ENCODE assay signal across 8 mouse cellular contexts in genomic region chr11:53635590-53636182, GRCm38 (mm10). TPM values are rescaled to one million over a fixed set of nuclear protein-coding genes. Genes with fewer than 3 reads are reported as not detected.
DNase-seq lines count a peak whose midpoint lies in the region; ATAC-seq and TF ChIP-seq lines count a peak whose summit lies in the region.

No protein-coding gene starts in this region.

- no peak for TF ChIP-seq CTCF in liver, embryonic 14.5 days (IDR thresholded peaks at IDR 0.05; ENCODE audit: low read depth)

- H3K4me1 ChIP-seq in erythroblast, embryonic 14.5 days (ENCODE audit: control insufficient read depth), result peaks cover 20% of the 10 kb centered on the region
- peaks cover 6% of the 10 kb centered on the region; the same call in 1 of the 2 replicates for H3K4me1 ChIP-seq in neural tube, embryonic 11.5 days (ENCODE audit: control insufficient read depth, insufficient read depth, low read length)
- H3K4me1 ChIP-seq in liver, embryonic 14.5 days (replicated peaks; ENCODE audit: control insufficient read depth in 2 of 2, insufficient read depth in 2 of 2, low read length in 1 of 2), result no peaks in the 10 kb centered on the region; a peak in 1 of 4 replicates

- no peak for DNase-seq in neural tube, embryonic 11.5 days (ENCODE audit: low spot score)
- no peak for DNase-seq in neural tube, embryonic 10.5 days (ENCODE audit: extremely low spot score, low spot score)
- no peak for DNase-seq in liver, embryonic 14.5 days (ENCODE audit: low read depth in 3 of 3, low spot score in 3 of 3)
- DNase-seq in frontal cortex, postnatal 14 days (ENCODE audit: low spot score in 2 of 2), result no peak
- no peak for DNase-seq in frontal cortex, postnatal 25 days (ENCODE audit: low spot score in 2 of 2)

- no peak overlapping the region for H3K27ac ChIP-seq in neural tube, embryonic 11.5 days (ENCODE audit: low read depth, low read length)
- no peak overlapping the region for H3K27ac ChIP-seq in liver, embryonic 14.5 days

- peak overlapping the region; percentile 62 for H3K4me2 ChIP-seq in neural tube, embryonic 11.5 days (ENCODE audit: low read depth)
- peak overlapping the region; percentile 61 for H3K4me2 ChIP-seq in liver, embryonic 14.5 days (ENCODE audit: low read depth)

- WGBS in neural tube, embryonic 11.5 days, result 40% methylated on average over 9 of the region's 9 CpGs
- 25% methylated on average over 9 of the region's 9 CpGs for WGBS in liver, embryonic 14.5 days (ENCODE audit: insufficient replicate concordance)

- H3K9me3 ChIP-seq in erythroblast, embryonic 14.5 days (ENCODE audit: control insufficient read depth, low read length), result no peaks in the 10 kb centered on the region
- H3K9me3 ChIP-seq in neural tube, embryonic 11.5 days (ENCODE audit: control insufficient read depth, low read length), result no peaks in the 10 kb centered on the region
- H3K9me3 ChIP-seq in liver, embryonic 14.5 days (ENCODE audit: control insufficient read depth, low read length), result no peaks in the 10 kb centered on the region

- H3K27me3 ChIP-seq in erythroblast, embryonic 14.5 days (ENCODE audit: control insufficient read depth), result peaks cover 17% of the 10 kb centered on the region
- peaks cover 12% of the 10 kb centered on the region; the same call in 1 of the 2 replicates for H3K27me3 ChIP-seq in neural tube, embryonic 11.5 days (ENCODE audit: control insufficient read depth, insufficient read depth, low read length)
- peaks cover 6% of the 10 kb centered on the region; the same call in 1 of the 2 replicates for H3K27me3 ChIP-seq in liver, embryonic 14.5 days (ENCODE audit: control insufficient read depth, insufficient read depth, low read length)

- H3K36me3 ChIP-seq in erythroblast, embryonic 14.5 days (ENCODE audit: control insufficient read depth), result no peaks in the 10 kb centered on the region
- no peaks in the 10 kb centered on the region for H3K36me3 ChIP-seq in neural tube, embryonic 11.5 days (ENCODE audit: control insufficient read depth, insufficient read depth, low read length)
- H3K36me3 ChIP-seq in liver, embryonic 14.5 days (replicated peaks; ENCODE audit: control insufficient read depth, insufficient read depth, low read depth), result no peaks in the 10 kb centered on the region

- ATAC-seq in erythroblast, adult 5-6 weeks (replicated peaks; ENCODE audit: low FRiP score, poor library complexity, severe bottlenecking), result no peak
- ATAC-seq in neural tube, embryonic 11.5 days (ENCODE audit: insufficient read depth, low FRiP score, low TSS enrichment), result no peak
- ATAC-seq in liver, embryonic 14.5 days (ENCODE audit: insufficient read depth), result no peak
- ATAC-seq in CD4-positive, CD25-positive, alpha-beta regulatory T cell, adult 4 months, result no peak

- no peak for TF ChIP-seq EP300 in liver, embryonic 14.5 days (IDR thresholded peaks at IDR 0.05; ENCODE audit: low read depth)

- H3K9ac ChIP-seq in neural tube, embryonic 11.5 days (ENCODE audit: low read length), result no peak overlapping the region; the same call in 1 of the 2 replicates
- H3K9ac ChIP-seq in liver, embryonic 14.5 days (replicated peaks), result no peak overlapping the region

- H3K4me3 ChIP-seq in erythroblast, embryonic 14.5 days (replicated peaks), result peak overlapping the region; percentile 41
- peak overlapping the region; percentile 32 for H3K4me3 ChIP-seq in neural tube, embryonic 11.5 days (ENCODE audit: low read depth, low read length)
- peak overlapping the region in 1 of 2 experiments; percentile 24; a peak in 1 of 4 replicates for H3K4me3 ChIP-seq in liver, embryonic 14.5 days (ENCODE audit: insufficient read depth in 1 of 2, low read depth in 2 of 2, low read length in 2 of 2)

RNA-seq across cellular contexts. Expression of gene Il13, which starts 1.2 kb away (rescaled TPM):
- 0.07 TPM in 1 of 2 replicates, not detected in the other for polyA plus RNA-seq in erythroblast, embryonic 14.5 days (2012)
- total RNA-seq in erythroblast, adult 5-6 weeks (2015; ENCODE audit: low replicate concordance), result not detected in 2 replicates
- not detected in 2 replicates for total RNA-seq in erythroblast, adult 5-6 weeks (2017; ENCODE audit: low replicate concordance)
- polyA plus RNA-seq in neural tube, embryonic 11.5 days (2014; fragmentation: Nextera tagmentation; extraction: Ambion mirVana), result not detected in 2 replicates
- polyA plus RNA-seq in liver, embryonic 14.5 days (2012; rRNA removed), result 0.04 TPM in 1 of 2 replicates, not detected in the other
- not detected in 2 replicates for polyA plus RNA-seq in liver, embryonic 14.5 days (2014; fragmentation: Nextera tagmentation; extraction: Ambion mirVana)
- not detected for polyA plus RNA-seq in CD4-positive, CD25-positive, alpha-beta regulatory T cell, adult 4 months (2017; shearing (Covaris generic))

RNA-seq across cellular contexts. Expression of gene Il4, which starts 17.2 kb away (rescaled TPM):
- not detected in 2 replicates for polyA plus RNA-seq in erythroblast, embryonic 14.5 days (2012)
- not detected in 2 replicates for total RNA-seq in erythroblast, adult 5-6 weeks (2015; ENCODE audit: low replicate concordance)
- 1.1 TPM in 1 of 2 replicates, not detected in the other for total RNA-seq in erythroblast, adult 5-6 weeks (2017; ENCODE audit: low replicate concordance)
- polyA plus RNA-seq in neural tube, embryonic 11.5 days (2014; fragmentation: Nextera tagmentation; extraction: Ambion mirVana), result 2.5 and 4.0 TPM in 2 replicates
- 0.26 and 0.27 TPM in 2 replicates for polyA plus RNA-seq in liver, embryonic 14.5 days (2012; rRNA removed)
- 0.61 and 0.73 TPM in 2 replicates for polyA plus RNA-seq in liver, embryonic 14.5 days (2014; fragmentation: Nextera tagmentation; extraction: Ambion mirVana)
- 1 to 10 TPM; 3.1 to 4.0 TPM for polyA plus RNA-seq in CD4-positive, CD25-positive, alpha-beta regulatory T cell, adult 4 months (2017; shearing (Covaris generic))
